Mouse (Mus musculus): ENCODE results near the gene Ryr2.

DNA sequence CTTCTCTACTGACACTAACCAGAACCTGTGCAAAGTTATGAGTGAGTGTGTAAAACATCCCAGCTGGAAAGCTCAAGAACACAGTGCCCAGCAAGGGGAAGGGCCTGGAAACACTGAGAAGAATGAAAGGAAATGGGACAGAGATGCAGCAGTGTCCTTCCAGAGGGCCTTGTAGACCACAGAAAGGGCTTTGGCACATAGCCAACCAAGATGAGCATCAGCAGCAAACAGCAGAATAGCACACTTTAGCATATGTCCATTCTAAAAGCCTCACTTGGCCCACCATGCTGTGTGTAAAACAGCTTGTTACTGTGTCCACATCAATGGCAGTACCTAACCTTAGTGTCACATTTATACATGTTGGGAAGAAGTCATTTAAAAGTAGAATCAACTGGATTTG is 142.4 kb downstream of the Ryr2 start:
- TF ChIP-seq CTCF (IDR thresholded peaks at IDR 0.05; ENCODE audit: low read depth, low read length) (no peak), GATA1 (IDR thresholded peaks at IDR 0.05; ENCODE audit: borderline replicate concordance, low read length) (no peak), POLR2AphosphoS5 (IDR thresholded peaks at IDR 0.05; ENCODE audit: insufficient replicate concordance, low read depth, low read length) (no peak), TAL1 (conservative IDR thresholded peaks at IDR 0.05; ENCODE audit: low read depth, low read length) (no peak), GATA2 (IDR thresholded peaks at IDR 0.05; ENCODE audit: borderline replicate concordance, low read depth, low read length) (no peak)

Data from G1E (cell line).